Mouse (Mus musculus) megakaryocyte, embryonic 14.5 days (primary cell): ENCODE data around the gene Clec4b1. TPM values are rescaled to one million over a fixed set of nuclear protein-coding genes. Genes with fewer than 3 reads are reported as not detected.
"Not testable (repeated sequence)": the region's sequence is repeated elsewhere in the genome, so short reads cannot be mapped to it uniquely, and the experiment has no call there.

Source experiments
- H3K27me3 ChIP-seq: replicated peaks from 2 replicates; pipeline ENCODE3; 2012; ENCODE audit warnings: inconsistent platforms
- H3K36me3 ChIP-seq: replicated peaks from 2 replicates; pipeline ENCODE3; 2012; ENCODE audit warnings: low read length, inconsistent platforms, mixed read lengths
- H3K4me1 ChIP-seq: 2 replicates; pipeline ENCODE4 v1.6.1; 2012; ENCODE audit warnings: inconsistent platforms
- H3K4me3 ChIP-seq: replicated peaks from 2 replicates; pipeline ENCODE3; 2012; ENCODE audit warnings: moderate library complexity, mild to moderate bottlenecking, inconsistent platforms
- H3K9me3 ChIP-seq: 2 replicates; pipeline ENCODE4 v1.6.1; 2012; ENCODE audit warnings: inconsistent platforms
- FLI1 ChIP-seq: IDR thresholded peaks from 2 replicates; pipeline ENCODE4 v1.6.1; 2012; ENCODE audit warnings: low read length, inconsistent platforms, mixed read lengths
- GATA1 ChIP-seq: IDR thresholded peaks from 3 replicates; pipeline ENCODE4 v1.6.1; 2012; ENCODE audit warnings: mixed read lengths, low read length, inconsistent platforms, borderline replicate concordance
- polyA plus RNA-seq: library from polyadenylated mRNA; stranded (reverse); fragments of >175 nt; gene quantifications from 2 replicates; pipeline ENCODE4 v1.2.3, GENCODE M21; 2012; ENCODE audit warnings: low replicate concordance; ENCODE audit not compliant: insufficient read depth

Clec4b1 gene
- polyA plus RNA-seq: not detected in 2 replicates

DNA sequence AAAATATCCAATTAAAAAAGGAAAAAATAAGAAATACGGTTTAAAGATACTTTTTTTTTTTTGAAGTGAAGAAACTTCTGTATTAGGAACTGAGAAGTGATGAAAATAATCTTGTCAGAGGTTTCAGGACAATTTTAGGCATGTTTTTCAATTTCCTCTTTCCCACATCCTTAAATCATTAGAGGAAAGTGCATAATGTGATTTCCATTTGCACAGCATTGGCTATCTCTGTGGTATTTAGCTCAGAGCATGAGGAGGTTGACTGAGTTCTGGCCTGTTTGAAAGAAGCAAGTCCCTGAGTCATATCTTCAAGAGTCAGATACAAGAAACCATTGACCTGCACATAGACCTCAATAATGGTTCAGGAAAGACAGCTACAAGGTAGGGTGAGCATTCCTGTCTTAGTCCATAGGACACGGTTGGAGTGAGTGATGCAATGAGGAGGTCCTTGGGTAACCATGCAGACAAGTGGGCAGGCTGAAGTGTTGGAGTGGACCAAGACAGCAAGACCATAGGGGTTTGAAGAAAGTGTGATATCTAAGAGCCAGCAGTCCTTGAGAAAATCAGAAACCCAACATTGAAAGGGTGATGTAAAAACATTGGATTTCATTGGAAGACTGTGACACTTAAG, at the start of gene Clec4b1:
Gene Clec4b1, plus strand, starts transcription at position 221 of the 631 bp plus-strand sequence.
- H3K4me1 ChIP-seq: no peaks in the 10 kb centered on the region
- no peaks in the 10 kb centered on the region for H3K27me3 ChIP-seq
- TF ChIP-seq FLI1 (no peak), GATA1 (no peak)
- no peaks in the 10 kb centered on the region for H3K36me3 ChIP-seq
- no peak within 1 kb of the TSS for H3K4me3 ChIP-seq
- H3K9me3 ChIP-seq: peaks cover 2% of the 10 kb centered on the region; the same call in 1 of the 2 replicates

DNA sequence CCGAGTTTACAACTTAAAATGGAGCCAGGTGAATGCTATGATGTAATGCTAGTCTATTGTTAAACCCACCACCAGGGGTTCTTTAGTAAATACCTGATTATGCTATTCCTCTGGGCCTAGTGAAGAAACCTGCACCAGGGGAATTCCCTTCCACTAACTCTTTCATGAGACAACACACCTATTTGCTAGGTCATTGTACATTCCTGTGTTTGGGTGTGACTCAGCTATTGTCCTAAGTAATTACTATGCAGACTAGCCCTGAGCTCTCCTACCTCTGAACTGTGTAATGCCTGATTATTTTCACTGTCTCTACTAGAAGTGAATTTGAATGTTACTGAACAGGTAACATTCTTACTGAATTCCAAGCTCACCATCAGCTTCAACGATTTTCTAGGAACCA, 45.1 kb upstream of the Clec4b1 start:
- not testable (repeated sequence) for H3K27me3 ChIP-seq, H3K9me3 ChIP-seq, H3K4me1 ChIP-seq, H3K36me3 ChIP-seq, H3K4me3 ChIP-seq

DNA sequence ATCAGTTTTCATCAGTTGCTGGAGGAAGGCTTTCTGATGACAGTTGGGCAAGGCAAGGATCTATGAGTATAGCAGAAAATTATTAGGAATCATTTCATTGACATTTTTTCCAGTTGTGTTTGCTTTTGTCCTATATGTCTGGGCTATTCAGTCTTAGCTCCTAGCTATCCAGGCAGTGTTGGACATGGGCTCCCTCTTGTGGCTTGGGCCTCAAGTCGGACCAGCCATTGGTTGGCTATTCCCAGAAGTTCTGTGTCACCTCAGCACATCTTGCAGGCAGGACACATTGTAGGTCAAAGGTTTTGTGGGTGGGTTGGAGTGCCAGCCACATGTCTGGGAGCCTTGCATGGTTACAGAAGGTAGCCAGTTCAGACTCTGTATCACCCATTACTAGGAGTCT, 44.2 kb upstream of the Clec4b1 start:
- TF ChIP-seq FLI1 (no peak), GATA1 (no peak)
- no peaks in the 10 kb centered on the region for H3K4me1 ChIP-seq
- no peaks in the 10 kb centered on the region for H3K27me3 ChIP-seq
- no peaks in the 10 kb centered on the region for H3K9me3 ChIP-seq
- no peaks in the 10 kb centered on the region for H3K36me3 ChIP-seq
- H3K4me3 ChIP-seq: no peak overlapping the region

DNA sequence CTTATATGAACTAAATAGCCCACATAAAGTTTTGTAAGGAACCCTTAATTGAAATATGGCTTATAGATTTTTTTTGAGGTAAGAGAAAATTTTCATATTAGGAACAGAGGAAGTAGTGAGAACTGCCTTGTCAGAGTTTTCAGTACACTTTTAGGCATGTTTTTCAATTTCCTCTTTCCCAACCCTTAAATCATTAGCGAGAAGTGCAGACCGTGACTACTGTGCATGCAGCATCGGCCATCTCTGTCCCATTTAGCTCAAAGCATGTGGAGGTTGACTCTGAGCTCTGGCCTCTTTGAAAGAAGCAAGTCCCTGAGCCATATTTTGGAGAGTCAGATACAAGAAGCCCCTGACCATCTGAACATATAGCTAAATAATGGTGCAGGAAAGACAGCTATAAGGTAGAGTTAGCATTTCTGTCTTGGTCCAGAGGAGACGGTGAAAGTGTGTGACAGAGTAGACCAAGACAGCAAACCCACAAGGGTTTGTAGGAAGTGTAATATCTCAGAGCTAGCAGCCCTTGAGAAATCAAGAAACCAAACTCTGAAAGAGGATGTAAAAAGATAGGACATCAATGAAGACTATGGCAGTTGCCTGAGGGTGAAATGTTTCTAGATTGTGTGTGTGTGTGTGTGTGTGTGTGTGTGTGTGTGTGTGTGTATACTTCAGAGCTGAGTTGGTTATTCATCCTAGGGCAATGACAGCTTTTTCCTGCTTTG, 45.5 kb downstream of the Clec4b1 start:
- Histone ChIP-seq H3K9me3 (no peaks in the 10 kb centered on the region), H3K36me3 (no peaks in the 10 kb centered on the region), H3K4me1 (no peaks in the 10 kb centered on the region), H3K27me3 (no peaks in the 10 kb centered on the region), H3K4me3 (no peak overlapping the region)
- TF ChIP-seq FLI1 (no peak), GATA1 (no peak)

DNA sequence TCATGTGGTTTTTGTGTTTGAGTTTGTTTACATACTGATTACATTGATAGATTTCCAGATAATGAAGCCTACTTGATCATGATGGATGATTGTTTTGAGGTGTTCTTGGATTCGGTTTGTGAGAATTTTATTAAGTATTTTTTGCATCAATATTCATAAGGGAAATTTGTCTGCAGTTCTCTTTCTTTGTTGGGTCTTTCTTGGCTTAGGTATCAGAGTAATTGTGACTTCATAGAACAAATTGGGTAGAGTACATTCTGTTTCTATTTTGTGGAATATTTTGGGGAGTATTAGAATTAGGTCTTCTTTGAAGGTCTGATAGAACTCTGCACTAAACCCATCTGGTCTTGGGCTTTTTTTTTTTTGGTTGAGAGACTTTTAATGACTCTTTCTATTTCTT, 56.4 kb downstream of the Clec4b1 start, which contains the start of gene Clec4a2:
Gene Clec4a2, plus strand, starts transcription at position 301 of the 400 bp plus-strand sequence.
- H3K4me1 ChIP-seq, H3K4me3 ChIP-seq, H3K9me3 ChIP-seq, H3K36me3 ChIP-seq, H3K27me3 ChIP-seq: not testable (repeated sequence)

Other genes starting within 250 kb of the Clec4b1 start
- gene Slc2a3, start 248.3 kb upstream of the Clec4b1 start, polyA plus RNA-seq: 188 and 291 TPM in 2 replicates
- gene Foxj2, start 230.0 kb upstream of the Clec4b1 start, polyA plus RNA-seq: 7.7 and 9.2 TPM in 2 replicates
- 0.50 and 2.6 TPM in 2 replicates for gene C3ar1, start 193.8 kb upstream of the Clec4b1 start, polyA plus RNA-seq
- 8.9 and 9.7 TPM in 2 replicates for gene Necap1, start 175.5 kb upstream of the Clec4b1 start, polyA plus RNA-seq
- 3.4 TPM in 1 of 2 replicates, not detected in the other for gene Clec4a1, start 128.1 kb upstream of the Clec4b1 start, polyA plus RNA-seq
- 0.31 TPM in 1 of 2 replicates, not detected in the other for gene Clec4a3, start 97.4 kb upstream of the Clec4b1 start, polyA plus RNA-seq
- not detected in 2 replicates for gene Clec4a4, start 59.6 kb upstream of the Clec4b1 start, polyA plus RNA-seq
- gene Clec4a2, start 56.5 kb downstream of the Clec4b1 start, polyA plus RNA-seq: 3.7 TPM in 1 of 2 replicates, not detected in the other
- not detected in 2 replicates for gene Clec4b2, start 122.9 kb downstream of the Clec4b1 start, polyA plus RNA-seq
- 8.3 TPM in 1 of 2 replicates, not detected in the other for gene Clec4n, start 179.9 kb downstream of the Clec4b1 start, polyA plus RNA-seq
- 4.7 TPM in 1 of 2 replicates, not detected in the other for gene Clec4d, start 212.1 kb downstream of the Clec4b1 start, polyA plus RNA-seq
- 1.0 TPM in 1 of 2 replicates, not detected in the other for gene Clec4e, start 239.9 kb downstream of the Clec4b1 start, polyA plus RNA-seq